Mouse (Mus musculus) lung, embryonic 16.5 days (tissue): ENCODE data around the gene Gm10974. TPM values are rescaled to one million over a fixed set of nuclear protein-coding genes. Genes with fewer than 3 reads are reported as not detected.
A peak's percentile ranks its signal among the peaks of the same experiment; 100 is the strongest.

ENCODE experiments used
- ATAC-seq: fragments of 200-750 bp; cut with Nextera tagmentation; 2 replicates; pipeline ENCODE4 v1.8.0; 2017; ENCODE audit warnings: low read depth, mild to moderate bottlenecking, moderate library complexity
- H3K27ac ChIP-seq: fragments of 300-500 bp; sonication (generic); 2 replicates; pipeline ENCODE4 v1.5.1; 2014; ENCODE audit warnings: mild to moderate bottlenecking, control low read depth, low read length
- H3K27me3 ChIP-seq: fragments of 300-500 bp; sonication (generic); 2 replicates; pipeline ENCODE4 v1.6.1; 2014; ENCODE audit warnings: low read depth, low read length, mixed read lengths; ENCODE audit not compliant: control insufficient read depth, insufficient read depth
- H3K36me3 ChIP-seq: fragments of 300-500 bp; sonication (generic); 2 replicates; pipeline ENCODE4 v1.6.1; 2014; ENCODE audit warnings: low read length; ENCODE audit not compliant: control insufficient read depth, insufficient read depth
- H3K4me1 ChIP-seq: fragments of 300-500 bp; sonication (generic); replicated peaks from 2 replicates; pipeline ENCODE4 v1.6.1; 2014; ENCODE audit warnings: low read length, mixed read lengths; ENCODE audit not compliant: control insufficient read depth, insufficient read depth
- H3K4me2 ChIP-seq: fragments of 300-500 bp; sonication (generic); 2 replicates; pipeline ENCODE4 v1.6.1; 2014; ENCODE audit warnings: low read depth, low read length, control low read depth
- H3K4me3 ChIP-seq: fragments of 300-500 bp; sonication (generic); 2 replicates; pipeline ENCODE4 v1.5.1; 2014; ENCODE audit warnings: mild to moderate bottlenecking, low read length, control low read depth
- H3K9ac ChIP-seq: fragments of 300-500 bp; sonication (generic); 2 replicates; pipeline ENCODE4 v1.6.1; 2014; ENCODE audit warnings: low read length, control low read depth
- H3K9me3 ChIP-seq: fragments of 300-500 bp; sonication (generic); 2 replicates; pipeline ENCODE4 v1.6.1; 2016; ENCODE audit warnings: low read length; ENCODE audit not compliant: control insufficient read depth
- WGBS: fragments of 180-500 bp; shearing (Covaris S2); extraction: QIAGEN DNeasy Blood & Tissue Kit; methylation state at CpG from one replicate; pipeline ENCODE4 v1.1.7; 2014; 5-methylcytosine and 5-hydroxymethylcytosine counted together
- polyA plus RNA-seq: library from polyadenylated mRNA; unstranded; fragments of >200 nt; fragmentation: Nextera tagmentation; extraction: Ambion mirVana; gene quantifications from 2 replicates; pipeline ENCODE4 v1.2.1, GENCODE M21; 2015

The Gm10974 gene
- polyA plus RNA-seq, 1 experiment from 2014 or later: not detected

GRCm38 (mm10) chr7:66369934-66370445, 4.3 kb downstream of the Gm10974 start:
- Histone ChIP-seq H3K9ac (no peak overlapping the region), H3K4me3 (no peak overlapping the region), H3K4me2 (no peak overlapping the region), H3K27me3 (no peaks in the 10 kb centered on the region), H3K9me3 (no peaks in the 10 kb centered on the region), H3K4me1 (peaks cover 19% of the 10 kb centered on the region), H3K27ac (peak overlapping the region; percentile 70), H3K36me3 (no peaks in the 10 kb centered on the region)
- WGBS: 51% methylated on average over 5 of the region's 5 CpGs
- no peak for ATAC-seq

GRCm38 (mm10) chr7:66370970-66371369, 5.3 kb downstream of the Gm10974 start:
- ATAC-seq: no peak
- WGBS: 85% methylated on average over 6 of the region's 6 CpGs

GRCm38 (mm10) chr7:66373391-66373790, 7.7 kb downstream of the Gm10974 start:
- Histone ChIP-seq H3K9ac (no peak overlapping the region), H3K4me3 (no peak overlapping the region), H3K36me3 (no peaks in the 10 kb centered on the region), H3K27me3 (no peaks in the 10 kb centered on the region), H3K27ac (no peak overlapping the region), H3K4me2 (no peak overlapping the region), H3K4me1 (peaks cover 18% of the 10 kb centered on the region), H3K9me3 (no peaks in the 10 kb centered on the region)
- 85% methylated on average over 3 of the region's 3 CpGs for WGBS
- no peak for ATAC-seq

More at GRCm38 (mm10) chr7:66370970-66371369, 5.3 kb downstream of the Gm10974 start:
- H3K36me3 ChIP-seq: no peaks in the 10 kb centered on the region
- no peak overlapping the region for H3K4me3 ChIP-seq
- no peak overlapping the region for H3K4me2 ChIP-seq
- H3K9ac ChIP-seq: no peak overlapping the region
- no peaks in the 10 kb centered on the region for H3K27me3 ChIP-seq
- peaks cover 15% of the 10 kb centered on the region for H3K4me1 ChIP-seq
- no peak overlapping the region for H3K27ac ChIP-seq
- no peaks in the 10 kb centered on the region for H3K9me3 ChIP-seq

- Histone ChIP-seq H3K4me3 (no peak overlapping the region), H3K4me2 (peak overlapping the region; percentile 35), H3K9ac (peak overlapping the region; percentile 21), H3K27ac (peak overlapping the region; percentile 91), H3K4me1 (peaks cover 7% of the 10 kb centered on the region), H3K36me3 (peaks cover 4% of the 10 kb centered on the region; the same call in 1 of the 2 replicates), H3K9me3 (no peaks in the 10 kb centered on the region), H3K27me3 (no peaks in the 10 kb centered on the region)
- ATAC-seq: no peak
- 84% methylated on average over 4 of the region's 4 CpGs for WGBS
Measured at GRCm38 (mm10) chr7:66375736-66376135, 10.0 kb downstream of the Gm10974 start.

GRCm38 (mm10) chr7:66376560-66376959, 10.9 kb downstream of the Gm10974 start:
- peak; percentile 55 for ATAC-seq
- peaks cover 4% of the 10 kb centered on the region; the same call in 1 of the 2 replicates for H3K36me3 ChIP-seq
- WGBS: 55% methylated on average over 10 of the region's 10 CpGs
- H3K9me3 ChIP-seq: no peaks in the 10 kb centered on the region
- H3K27ac ChIP-seq: peak overlapping the region; percentile 91
- peak overlapping the region; percentile 13 for H3K4me3 ChIP-seq
- no peaks in the 10 kb centered on the region for H3K27me3 ChIP-seq
- peak overlapping the region; percentile 21; the same call in 1 of the 2 replicates for H3K9ac ChIP-seq
- peak overlapping the region; percentile 35 for H3K4me2 ChIP-seq
- H3K4me1 ChIP-seq: peaks cover 7% of the 10 kb centered on the region

GRCm38 (mm10) chr7:66384213-66384612, 18.5 kb downstream of the Gm10974 start:
- Histone ChIP-seq H3K27me3 (no peaks in the 10 kb centered on the region), H3K9me3 (no peaks in the 10 kb centered on the region), H3K36me3 (peaks cover 4% of the 10 kb centered on the region; the same call in 1 of the 2 replicates), H3K27ac (peak overlapping the region; percentile 36), H3K4me3 (no peak overlapping the region), H3K4me2 (0 out of 2 replicates have a peak overlapping the region, but pooled peaks have one; percentile 2), H3K4me1 (peaks cover 24% of the 10 kb centered on the region), H3K9ac (peak overlapping the region; percentile 2; the same call in 1 of the 2 replicates)
- 35% methylated on average over 5 of the region's 5 CpGs for WGBS
- no peak for ATAC-seq

GRCm38 (mm10) chr7:66384891-66385290, 19.2 kb downstream of the Gm10974 start:
- Histone ChIP-seq H3K36me3 (peaks cover 4% of the 10 kb centered on the region; the same call in 1 of the 2 replicates), H3K4me1 (peaks cover 24% of the 10 kb centered on the region), H3K4me2 (no peak overlapping the region), H3K9ac (no peak overlapping the region), H3K27ac (no peak overlapping the region), H3K27me3 (no peaks in the 10 kb centered on the region), H3K4me3 (no peak overlapping the region), H3K9me3 (no peaks in the 10 kb centered on the region)
- WGBS: 78% methylated on average over 8 of the region's 8 CpGs
- no peak for ATAC-seq

GRCm38 (mm10) chr7:66385826-66386225, 20.1 kb downstream of the Gm10974 start:
- H3K27ac ChIP-seq: no peak overlapping the region
- no peaks in the 10 kb centered on the region for H3K27me3 ChIP-seq
- no peak overlapping the region for H3K4me2 ChIP-seq
- WGBS: 91% methylated on average over 12 of the region's 12 CpGs
- peaks cover 24% of the 10 kb centered on the region for H3K4me1 ChIP-seq
- H3K36me3 ChIP-seq: no peaks in the 10 kb centered on the region
- H3K4me3 ChIP-seq: no peak overlapping the region
- no peak for ATAC-seq
- H3K9me3 ChIP-seq: no peaks in the 10 kb centered on the region
- H3K9ac ChIP-seq: no peak overlapping the region

GRCm38 (mm10) chr7:66386411-66386810, 20.7 kb downstream of the Gm10974 start:
- Histone ChIP-seq H3K27ac (no peak overlapping the region), H3K4me1 (peaks cover 24% of the 10 kb centered on the region), H3K27me3 (no peaks in the 10 kb centered on the region), H3K4me2 (no peak overlapping the region; the same call in 1 of the 2 replicates), H3K36me3 (no peaks in the 10 kb centered on the region), H3K4me3 (no peak overlapping the region), H3K9me3 (no peaks in the 10 kb centered on the region), H3K9ac (no peak overlapping the region)
- ATAC-seq: no peak
- WGBS: 89% methylated on average over 6 of the region's 6 CpGs
